Mouse (Mus musculus) lung, postnatal 14 days (tissue): ENCODE measurements around the gene Stk4.

ENCODE experiments used
- DNase-seq: peaks from one replicate; pipeline ENCODE4 v3.0.0; 2021

Gene Stk4

GRCm38 (mm10) chr2:164128576-164129411, 58.7 kb downstream of the Stk4 start:
- no peak for DNase-seq

- no peak for DNase-seq
Measured at GRCm38 (mm10) chr2:164131586-164131985, 61.5 kb downstream of the Stk4 start.

- DNase-seq: peak; percentile 41
Measured at GRCm38 (mm10) chr2:164134563-164134962, 64.4 kb downstream of the Stk4 start.

- no peak for DNase-seq
Measured at GRCm38 (mm10) chr2:164135367-164135766, 65.2 kb downstream of the Stk4 start.

GRCm38 (mm10) chr2:164136393-164136792, 66.3 kb downstream of the Stk4 start:
- no peak for DNase-seq

- DNase-seq: no peak
Measured at GRCm38 (mm10) chr2:164137754-164138153, 67.6 kb downstream of the Stk4 start.

GRCm38 (mm10) chr2:164142021-164142420, 71.9 kb downstream of the Stk4 start:
- DNase-seq: no peak

- no peak for DNase-seq
Measured at GRCm38 (mm10) chr2:164144025-164144424, 73.9 kb downstream of the Stk4 start.

GRCm38 (mm10) chr2:164144541-164144940, 74.4 kb downstream of the Stk4 start:
- DNase-seq: no peak

GRCm38 (mm10) chr2:164146556-164146955, 76.4 kb downstream of the Stk4 start:
- DNase-seq: no peak

- DNase-seq: no peak
Measured at GRCm38 (mm10) chr2:164150086-164150760, 80.1 kb downstream of the Stk4 start.

- DNase-seq: peak; percentile 25
Measured at GRCm38 (mm10) chr2:164152341-164152740, 82.2 kb downstream of the Stk4 start.

- DNase-seq: no peak
Measured at GRCm38 (mm10) chr2:164154007-164154406, 83.9 kb downstream of the Stk4 start.

GRCm38 (mm10) chr2:164156158-164156557, 86.0 kb downstream of the Stk4 start:
- DNase-seq: no peak

GRCm38 (mm10) chr2:164158838-164159237, 88.7 kb downstream of the Stk4 start:
- DNase-seq: no peak

- no peak for DNase-seq
Measured at GRCm38 (mm10) chr2:164161515-164162055, 91.5 kb downstream of the Stk4 start.

GRCm38 (mm10) chr2:164164941-164165340, 94.8 kb downstream of the Stk4 start:
- no peak for DNase-seq

- no peak for DNase-seq
Measured at GRCm38 (mm10) chr2:164167752-164168570, 97.8 kb downstream of the Stk4 start.

- no peak for DNase-seq
Measured at GRCm38 (mm10) chr2:164168571-164168946, 98.4 kb downstream of the Stk4 start.

GRCm38 (mm10) chr2:164170326-164170725, 100.2 kb downstream of the Stk4 start:
- no peak for DNase-seq

- no peak for DNase-seq
Measured at GRCm38 (mm10) chr2:164170902-164171301, 100.8 kb downstream of the Stk4 start, which contains the start of gene Kcns1. Kcns1 (minus strand) TSS chr2:164171113.

- DNase-seq: no peak
Measured at GRCm38 (mm10) chr2:164173394-164173793, 103.3 kb downstream of the Stk4 start.
